ENCODE assay signal across 10 mouse cellular contexts in genomic region chr19:38558816-38559215, GRCm38 (mm10).
DNase-seq lines count a peak whose midpoint lies in the region; ATAC-seq and TF ChIP-seq lines count a peak whose summit lies in the region.
"Had no signal": no experiment of that assay in that cellular context is flagged by ENCODE, and none has a peak within 500 bp of the region (broad histone marks: within the 10 kb centered on the region; RNA-seq: fewer than 3 reads in every experiment).

No protein-coding gene starts in this region.

- in situ Hi-C loops in Patski (cut with MboI; ENCODE audit: low pct_unique_long_range_greater_than_20kb) = no loop called here

- peak; percentile 59 for DNase-seq in heart, postnatal 4 days
- DNase-seq in heart, postnatal 25 days (ENCODE audit: low spot score) = no peak
- DNase-seq in 3T3-L1 (ENCODE audit: low read depth, low spot score) (peak; percentile 74), Patski (ENCODE audit: low read depth, low spot score) (peak; percentile 19)
- DNase-seq in kidney, postnatal 36 days = peak; percentile 21 to 56
- no peak for DNase-seq in urinary bladder, postnatal 10 days (ENCODE audit: low spot score)
- DNase-seq in left cerebral cortex, adult 9 months (ENCODE audit: low spot score in 2 of 2) = no peak
- DNase-seq in urinary bladder, postnatal 4 days (ENCODE audit: low spot score in 2 of 2) = no peak
- DNase-seq: thymus, postnatal 25 days had no signal

- ATAC-seq in Patski = no peak

- TF ChIP-seq CTCF in Patski (IDR thresholded peaks at IDR 0.05) = no peak

- intact Hi-C loops in heart, postnatal 25 days (cut with DNase I) = no loop called here

- CTCF ChIA-PET in Patski (lab: Charles Lee) = no interaction called here

- POLR2A ChIA-PET in Patski (lab: Charles Lee) = no interaction called here

- H3K27me3 ChIP-seq in Patski = no peaks in the 10 kb centered on the region
- H3K27me3 ChIP-seq: embryonic facial prominence, embryonic 15.5 days had no signal

Comparison
In these comparisons a context has a peak if more than half of its experiments do, and no peak if none do; other contexts are left out.
1. DNase-seq: peak in heart, postnatal 4 days (single experiment), 3T3-L1 (single experiment), Patski (single experiment) and kidney, postnatal 36 days (2 of 2); none in heart, postnatal 25 days (single experiment), urinary bladder, postnatal 10 days (single experiment), left cerebral cortex, adult 9 months (0 of 2) and urinary bladder, postnatal 4 days (0 of 2).